Mouse (Mus musculus): Measurements from ENCODE around the gene Pou5f1. TPM values are rescaled to one million over a fixed set of nuclear protein-coding genes. Genes with fewer than 3 reads are reported as not detected.
A peak's percentile ranks its signal among the peaks of the same experiment; 100 is the strongest.
"Not testable (repeated sequence)": the region's sequence is repeated elsewhere in the genome, so short reads cannot be mapped to it uniquely, and the experiment has no call there.

Gene Pou5f1
- total and polyA plus RNA-seq, 2 experiments from 2014 or later: not detected

GRCm38 (mm10) chr17:35504628-35505481 is 963 bp upstream of the Pou5f1 start:
- Histone ChIP-seq H3K4me1 (ENCODE audit: insufficient read depth) (no peaks in the 10 kb centered on the region), H3K4me3 (ENCODE audit: low read depth, low read length) (no peak overlapping the region), H3K27me3 (ENCODE audit: insufficient read depth, low read length) (peaks cover 11% of the 10 kb centered on the region; the same call in 1 of the 2 replicates), H3K27ac (ENCODE audit: low read depth, low read length) (no peak overlapping the region), H3K4me2 (ENCODE audit: low read depth) (no peak overlapping the region), H3K9ac (no peak overlapping the region), H3K36me3 (ENCODE audit: insufficient read depth) (no peaks in the 10 kb centered on the region), H3K9me3 (ENCODE audit: low read length) (no peaks in the 10 kb centered on the region)
- DNase-seq (no peak), ATAC-seq (no peak)
- TF ChIP-seq CTCF (IDR thresholded peaks at IDR 0.05; ENCODE audit: low read depth): no peak
- 16% methylated on average over 8 of the region's 8 CpGs for WGBS

GRCm38 (mm10) chr17:35506881-35507280 is 1.1 kb downstream of the Pou5f1 start:
- Histone ChIP-seq H3K9me3 (ENCODE audit: low read length) (no peaks in the 10 kb centered on the region), H3K4me3 (ENCODE audit: low read depth, low read length) (no peak overlapping the region), H3K36me3 (ENCODE audit: insufficient read depth) (no peaks in the 10 kb centered on the region), H3K9ac (no peak overlapping the region), H3K27ac (ENCODE audit: low read depth, low read length) (no peak overlapping the region), H3K4me1 (ENCODE audit: insufficient read depth) (no peaks in the 10 kb centered on the region), H3K4me2 (ENCODE audit: low read depth) (no peak overlapping the region), H3K27me3 (ENCODE audit: insufficient read depth, low read length) (peaks cover 11% of the 10 kb centered on the region; the same call in 1 of the 2 replicates)
- DNase-seq (no peak), ATAC-seq (no peak)
- no peak for TF ChIP-seq CTCF (IDR thresholded peaks at IDR 0.05; ENCODE audit: low read depth)
- 18% methylated on average over 10 of the region's 10 CpGs for WGBS

- ATAC-seq (no peak), DNase-seq (no peak)
- TF ChIP-seq CTCF (IDR thresholded peaks at IDR 0.05; ENCODE audit: low read depth): no peak
- Histone ChIP-seq H3K27me3 (ENCODE audit: insufficient read depth, low read length) (peaks cover 11% of the 10 kb centered on the region; the same call in 1 of the 2 replicates), H3K36me3 (ENCODE audit: insufficient read depth) (no peaks in the 10 kb centered on the region), H3K9me3 (ENCODE audit: low read length) (no peaks in the 10 kb centered on the region), H3K4me1 (ENCODE audit: insufficient read depth) (no peaks in the 10 kb centered on the region), H3K27ac (ENCODE audit: low read depth, low read length) (no peak overlapping the region), H3K4me3 (ENCODE audit: low read depth, low read length) (no peak overlapping the region), H3K9ac (no peak overlapping the region), H3K4me2 (ENCODE audit: low read depth) (no peak overlapping the region)
- WGBS: 32% methylated on average over 13 of the region's 13 CpGs
Observed at GRCm38 (mm10) chr17:35507556-35508260, 1.9 kb downstream of the Pou5f1 start.

GRCm38 (mm10) chr17:35508279-35508678 is 2.5 kb downstream of the Pou5f1 start:
- H3K27ac ChIP-seq (ENCODE audit: low read depth, low read length); H3K9me3 ChIP-seq (ENCODE audit: low read length); DNase-seq; H3K36me3 ChIP-seq (ENCODE audit: insufficient read depth); ATAC-seq; H3K4me3 ChIP-seq (ENCODE audit: low read depth, low read length); H3K9ac ChIP-seq; H3K4me1 ChIP-seq (ENCODE audit: insufficient read depth); H3K4me2 ChIP-seq (ENCODE audit: low read depth): not testable (repeated sequence)
- H3K27me3 ChIP-seq (ENCODE audit: insufficient read depth, low read length): peaks cover 11% of the 10 kb centered on the region; the same call in 1 of the 2 replicates
- WGBS: 66% methylated on average over 5 of the region's 5 CpGs
- peak; percentile 40 for TF ChIP-seq CTCF (IDR thresholded peaks at IDR 0.05; ENCODE audit: low read depth)

- no peak overlapping the region for H3K9ac ChIP-seq
- TF ChIP-seq CTCF (IDR thresholded peaks at IDR 0.05; ENCODE audit: low read depth): peak; percentile 53
- no peaks in the 10 kb centered on the region for H3K9me3 ChIP-seq (ENCODE audit: low read length)
- ATAC-seq: no peak
- no peak overlapping the region for H3K4me2 ChIP-seq (ENCODE audit: low read depth)
- peak; percentile 24 for DNase-seq
- peaks cover 11% of the 10 kb centered on the region; the same call in 1 of the 2 replicates for H3K27me3 ChIP-seq (ENCODE audit: insufficient read depth, low read length)
- no peaks in the 10 kb centered on the region for H3K4me1 ChIP-seq (ENCODE audit: insufficient read depth)
- 16% methylated on average over 8 of the region's 8 CpGs for WGBS
- H3K27ac ChIP-seq (ENCODE audit: low read depth, low read length): no peak overlapping the region
- H3K4me3 ChIP-seq (ENCODE audit: low read depth, low read length): no peak overlapping the region
- H3K36me3 ChIP-seq (ENCODE audit: insufficient read depth): no peaks in the 10 kb centered on the region
Observed at GRCm38 (mm10) chr17:35509284-35509683, 3.5 kb downstream of the Pou5f1 start.

- H3K9ac ChIP-seq: no peak overlapping the region
- no peak overlapping the region for H3K4me2 ChIP-seq (ENCODE audit: low read depth)
Observed at GRCm38 (mm10) chr17:35512916-35513626, 7.3 kb downstream of the Pou5f1 start.

More at GRCm38 (mm10) chr17:35512916-35513626, 7.3 kb downstream of the Pou5f1 start:
- ATAC-seq: no peak
- Histone ChIP-seq H3K4me1 (ENCODE audit: insufficient read depth) (no peaks in the 10 kb centered on the region; the same call in 1 of the 2 replicates), H3K36me3 (ENCODE audit: insufficient read depth) (no peaks in the 10 kb centered on the region), H3K27ac (ENCODE audit: low read depth, low read length) (no peak overlapping the region), H3K4me3 (ENCODE audit: low read depth, low read length) (no peak overlapping the region), H3K9me3 (ENCODE audit: low read length) (no peaks in the 10 kb centered on the region), H3K27me3 (ENCODE audit: insufficient read depth, low read length) (no peaks in the 10 kb centered on the region)
- 96% methylated on average over 7 of the region's 7 CpGs for WGBS
- peak; percentile 20 for DNase-seq
- TF ChIP-seq CTCF (IDR thresholded peaks at IDR 0.05; ENCODE audit: low read depth): peak; percentile 67

Data from forebrain, postnatal 0 days (tissue).